Mouse (Mus musculus): Measurements from ENCODE around the gene Mybpc2.

Gene Mybpc2

DNA sequence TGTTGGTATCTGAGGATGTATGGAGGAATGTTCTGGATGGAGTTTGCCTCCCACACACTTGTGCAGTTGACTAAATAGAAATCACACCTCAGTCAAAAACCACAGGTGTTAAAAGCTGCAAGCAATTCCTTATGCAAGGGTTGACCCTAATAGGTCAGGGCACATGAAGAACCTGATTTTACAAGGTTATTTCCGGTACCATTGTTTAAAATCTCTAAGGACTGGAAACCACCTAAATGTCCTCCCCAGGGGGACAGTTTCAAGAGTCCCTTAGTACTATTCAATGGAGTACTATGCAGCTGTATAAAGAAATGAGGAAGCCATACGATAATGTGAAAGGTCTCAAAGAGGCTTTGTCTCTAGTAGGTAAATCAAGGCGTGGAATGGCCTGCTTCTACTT is 21.8 kb upstream of the Mybpc2 start:
- DNase-seq (ENCODE audit: low spot score): no peak

DNA sequence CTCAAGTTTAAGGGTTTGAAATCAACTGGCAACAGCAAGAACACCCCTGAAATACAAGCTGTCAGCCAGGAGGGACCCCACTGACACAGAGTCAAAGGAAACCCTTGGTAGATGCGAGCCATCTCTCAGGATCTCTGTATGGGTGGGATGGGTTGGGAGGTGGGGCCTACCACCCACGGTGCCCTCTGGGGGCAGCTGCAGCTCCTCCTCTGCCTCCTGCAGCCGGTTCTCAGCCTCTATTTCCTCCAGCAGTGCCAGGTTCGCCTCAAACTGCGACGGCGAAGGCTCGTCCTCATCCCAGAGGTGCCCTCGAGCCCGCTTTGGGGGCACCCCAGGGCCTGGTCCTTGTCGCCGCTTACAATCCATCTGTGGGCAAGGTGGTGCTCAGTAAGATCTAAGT is 18.6 kb upstream of the Mybpc2 start:
- DNase-seq (ENCODE audit: low spot score): no peak

DNA sequence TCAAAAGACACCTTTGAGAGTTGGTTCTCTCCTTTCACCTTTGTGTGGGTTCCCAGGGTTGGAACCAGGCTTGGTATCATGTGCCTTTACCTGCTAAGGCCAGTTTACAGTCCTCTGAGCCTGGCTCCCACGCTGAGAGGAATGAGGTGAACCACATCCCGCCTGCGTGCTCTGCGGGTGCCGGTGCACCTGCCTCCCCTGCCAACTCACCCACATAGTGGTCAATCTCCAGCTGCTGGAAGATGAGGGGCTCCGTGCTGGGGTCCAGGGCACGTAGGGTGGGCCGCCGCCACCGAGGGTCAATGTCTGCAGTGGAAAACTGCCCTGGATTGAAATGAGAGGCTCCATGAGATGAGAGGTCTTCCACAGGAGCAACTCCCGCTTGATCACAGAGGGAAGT is 18.1 kb upstream of the Mybpc2 start:
- DNase-seq (ENCODE audit: low spot score): no peak

- no peak for DNase-seq (ENCODE audit: low spot score)
These were observed 14.5 kb upstream of the Mybpc2 start for GRCm38 (mm10) chr7:44538756-44539624.

DNA sequence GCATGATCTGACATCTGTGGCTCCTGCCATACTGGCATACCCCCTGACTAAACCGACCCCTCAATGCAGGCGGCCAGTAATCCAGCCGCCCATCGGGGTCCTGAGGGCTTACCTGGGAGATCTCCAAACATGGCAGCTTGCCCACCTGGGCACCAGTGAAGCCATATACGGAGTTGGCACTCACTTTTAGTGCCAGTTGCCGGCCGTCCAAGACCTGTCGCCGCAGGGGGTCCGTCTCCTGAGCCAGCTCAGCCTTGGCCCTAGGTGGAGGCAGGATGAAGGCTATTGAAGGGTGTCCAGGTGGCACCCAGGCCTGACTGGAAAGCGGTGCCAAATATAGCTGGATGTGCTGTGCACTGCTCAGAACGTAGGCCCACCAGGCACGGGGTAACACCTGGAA is 13.0 kb upstream of the Mybpc2 start:
- DNase-seq (ENCODE audit: low spot score): no peak

DNA sequence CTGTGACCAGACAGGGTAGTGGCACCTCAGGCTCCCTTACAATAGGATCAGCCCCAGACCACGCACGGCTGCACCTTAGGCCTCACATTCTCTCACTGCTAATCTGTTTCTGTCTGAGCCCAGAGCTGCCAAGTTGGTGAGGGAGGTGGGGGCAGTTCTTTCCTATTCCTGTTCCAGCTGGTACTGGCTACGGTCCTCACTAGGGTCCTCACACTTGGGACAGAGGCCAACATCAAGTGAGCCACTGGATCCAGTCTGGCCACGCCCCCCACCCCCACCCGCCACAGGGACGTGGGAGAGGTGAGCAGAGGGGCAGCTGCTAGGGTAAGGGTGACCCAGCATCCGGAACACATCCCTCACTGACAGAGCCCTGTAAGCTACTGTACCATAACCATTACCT is 12.6 kb upstream of the Mybpc2 start:
- DNase-seq (ENCODE audit: low spot score): no peak

GRCm38 (mm10) chr7:44536590-44536968 is 12.1 kb upstream of the Mybpc2 start:
- DNase-seq (ENCODE audit: low spot score): no peak

GRCm38 (mm10) chr7:44535657-44536589 is 11.5 kb upstream of the Mybpc2 start:
- no peak for DNase-seq (ENCODE audit: low spot score)

- DNase-seq (ENCODE audit: low spot score): no peak
These were observed 10.4 kb upstream of the Mybpc2 start for GRCm38 (mm10) chr7:44534656-44535441.

DNA sequence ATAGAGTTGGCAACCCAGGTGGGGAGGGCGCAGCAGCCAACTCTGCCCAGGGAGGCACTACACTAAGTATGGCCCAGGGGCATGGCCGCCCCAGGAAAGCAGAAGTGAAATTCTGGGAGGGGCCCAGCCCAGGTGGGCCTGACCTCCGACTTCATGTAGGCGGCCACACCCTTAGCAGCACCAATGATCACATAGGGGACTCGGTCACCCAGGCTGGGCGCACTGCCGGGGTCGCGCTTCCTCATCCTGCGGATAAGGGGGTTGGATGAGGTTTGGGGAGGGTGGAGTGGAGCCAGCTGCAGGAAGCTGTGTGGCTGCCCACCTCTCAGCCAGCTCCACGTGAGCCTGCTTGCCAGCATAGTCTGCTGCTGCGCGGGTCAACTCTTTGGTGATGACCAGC is 9.8 kb upstream of the Mybpc2 start:
- no peak for DNase-seq (ENCODE audit: low spot score)

DNA sequence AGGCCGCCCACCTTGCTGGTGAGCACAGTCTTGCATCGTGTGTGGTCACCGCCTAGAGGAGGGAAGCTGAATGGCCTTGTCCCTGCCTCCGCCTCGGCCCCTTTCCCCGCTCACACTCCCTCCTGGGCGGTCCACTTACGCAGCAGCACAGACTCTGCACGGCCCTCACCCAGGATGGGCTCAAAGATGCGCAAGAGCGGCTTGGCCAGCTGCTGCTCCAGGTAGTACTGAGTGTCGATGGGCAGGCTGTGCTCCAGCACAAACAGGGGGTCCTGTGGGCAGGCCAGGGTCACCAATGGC is 9.2 kb upstream of the Mybpc2 start:
- DNase-seq (ENCODE audit: low spot score): no peak

DNA sequence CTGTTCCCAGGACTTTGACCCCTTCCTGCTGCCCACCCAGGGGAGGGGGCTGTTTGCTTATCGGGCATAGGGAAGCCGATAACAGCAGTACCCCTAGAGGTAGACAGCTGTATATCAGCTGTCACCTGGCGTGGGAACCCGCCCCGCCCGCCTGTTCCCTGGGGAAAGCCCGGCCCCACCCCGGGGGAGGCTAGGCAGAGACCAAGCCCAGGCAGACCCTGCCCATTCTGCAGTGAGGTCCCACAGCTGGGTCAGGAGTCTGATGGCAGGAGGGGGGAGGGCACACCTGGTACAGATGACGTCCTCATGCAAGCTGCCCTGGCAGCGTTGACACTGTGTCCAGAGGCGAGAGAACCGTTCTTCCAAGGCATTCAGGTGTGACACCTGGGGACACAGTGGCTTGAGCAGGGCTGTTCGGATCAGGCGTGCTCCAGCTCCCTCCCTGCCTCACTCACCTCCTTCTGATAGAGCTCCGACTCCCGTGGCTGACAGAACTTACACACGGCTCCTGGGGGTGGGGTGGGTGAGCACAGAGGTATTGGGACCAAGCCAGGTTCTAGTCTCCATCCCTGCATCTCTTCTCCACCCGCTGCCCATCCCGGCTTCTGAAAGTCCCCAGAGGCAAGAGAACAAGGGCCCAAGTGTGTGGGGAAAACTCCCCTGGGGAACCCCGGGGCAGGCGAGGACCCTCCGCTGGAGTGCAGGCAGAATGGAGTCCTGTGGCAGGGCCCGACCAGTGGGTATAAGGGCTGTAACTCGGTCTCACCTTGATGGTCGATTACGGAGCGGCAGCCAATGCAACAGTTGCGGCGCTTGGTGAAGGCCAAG is 8.7 kb upstream of the Mybpc2 start:
- no peak for DNase-seq (ENCODE audit: low spot score)

DNA sequence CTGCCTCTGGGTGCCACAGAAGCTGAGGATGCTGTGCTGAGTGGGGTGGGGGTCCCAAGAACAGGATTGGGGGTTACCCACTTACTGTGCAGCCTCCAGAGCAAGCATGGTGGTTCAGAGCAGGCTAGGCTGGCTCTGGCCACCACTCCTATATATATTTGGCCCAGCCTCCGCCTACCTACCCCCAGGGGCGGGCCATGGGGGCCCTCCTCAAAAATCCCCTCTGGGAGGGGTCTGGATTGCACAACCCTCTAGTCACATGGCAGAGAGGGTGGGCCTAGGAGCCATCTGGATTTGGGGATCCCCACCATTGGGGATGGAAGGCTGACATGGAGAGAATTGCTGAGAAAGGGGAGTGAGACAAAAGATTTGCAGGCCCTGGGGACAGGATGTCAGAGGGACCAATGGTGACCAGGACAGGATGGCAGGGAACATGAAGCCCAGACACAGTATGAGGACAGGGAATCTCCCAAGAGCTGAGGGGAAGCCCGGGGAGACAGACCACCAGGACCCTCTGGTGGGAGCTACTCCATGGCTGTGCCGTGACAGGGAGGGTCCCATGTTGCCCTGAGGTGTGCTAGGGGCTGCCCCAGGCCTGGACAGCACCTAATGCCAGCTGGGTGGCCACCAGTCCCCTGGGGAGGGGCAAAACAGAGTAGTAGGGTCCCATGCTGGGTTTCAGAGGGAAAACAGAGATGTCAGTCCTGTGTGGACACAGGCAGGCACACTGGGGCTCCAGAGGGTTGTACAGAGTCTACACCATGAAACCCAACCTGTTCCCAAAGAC is 7.7 kb upstream of the Mybpc2 start, which contains the start of gene Spib:
TSS of gene Spib (minus strand) at position 126 of the 787 bp plus-strand sequence.
- DNase-seq (ENCODE audit: low spot score): no peak

- no peak for DNase-seq (ENCODE audit: low spot score)
These were observed 6.8 kb upstream of the Mybpc2 start for GRCm38 (mm10) chr7:44531207-44531606.

DNA sequence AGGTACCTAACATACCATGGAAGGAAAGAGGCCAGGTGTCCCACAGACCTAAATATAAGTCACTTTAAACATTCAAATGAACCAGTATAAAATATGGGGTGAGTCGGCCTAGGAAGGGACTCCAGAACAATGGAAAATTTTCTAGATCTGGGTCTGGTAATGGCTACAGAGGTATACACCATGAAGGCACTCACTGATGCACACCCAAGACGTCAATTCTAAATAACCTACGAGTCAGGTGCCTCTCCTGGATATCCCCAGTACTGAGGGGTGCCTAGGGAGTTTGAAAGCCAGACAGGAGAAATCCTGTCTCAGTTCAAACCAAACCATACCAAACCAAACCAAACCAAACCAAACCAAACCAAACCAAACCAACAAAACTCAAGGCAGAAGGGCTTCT is 6.1 kb upstream of the Mybpc2 start:
- no peak for DNase-seq (ENCODE audit: low spot score)

- no peak for DNase-seq (ENCODE audit: low spot score)
These were observed 5.1 kb upstream of the Mybpc2 start for GRCm38 (mm10) chr7:44529518-44529917.

DNA sequence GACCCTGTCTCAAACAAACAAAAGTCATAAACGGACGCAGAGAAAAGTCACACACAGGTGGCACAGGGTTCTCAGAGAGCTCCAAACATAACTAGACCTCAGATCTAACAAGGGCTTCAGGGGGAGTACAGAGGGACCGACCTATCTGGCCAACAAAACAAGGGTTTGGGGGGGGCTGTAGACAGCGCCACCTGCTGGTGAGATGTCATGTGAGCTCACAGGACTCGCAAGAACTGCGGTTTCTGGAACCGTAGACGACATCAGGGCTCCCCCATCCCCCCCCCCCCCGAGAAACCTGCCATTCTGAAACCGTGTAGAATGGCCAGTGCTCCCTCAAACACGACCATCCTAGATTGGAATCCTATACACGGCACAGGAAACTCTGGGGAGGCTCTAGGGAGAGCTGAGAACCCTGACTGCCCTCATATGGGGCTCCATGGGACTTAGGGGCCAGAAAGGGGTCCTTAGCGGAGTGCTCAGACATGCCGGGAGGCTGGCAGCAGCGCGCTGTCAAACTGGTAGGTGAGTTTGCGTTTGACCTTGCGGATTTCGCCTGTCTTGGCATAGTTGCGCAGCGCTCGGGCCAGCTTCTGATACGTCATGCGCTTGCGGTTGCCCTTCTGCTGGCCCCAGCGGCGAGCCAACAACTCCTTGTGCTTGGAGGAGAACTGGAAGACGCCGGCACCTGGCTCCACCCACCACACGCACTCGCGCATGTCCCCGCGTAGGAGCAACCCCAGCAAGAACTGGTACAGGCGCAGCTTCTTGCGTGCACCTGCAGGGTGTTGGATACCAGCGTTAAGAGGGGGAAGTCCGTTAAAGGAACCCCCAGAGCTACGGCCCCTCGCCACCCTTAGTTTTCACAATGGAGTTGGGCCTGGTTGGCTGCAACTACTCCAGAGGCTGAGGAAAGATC is 3.3 kb upstream of the Mybpc2 start:
- DNase-seq (ENCODE audit: low spot score): peak; percentile 71

- no peak for DNase-seq (ENCODE audit: low spot score)
These were observed 2.1 kb upstream of the Mybpc2 start for GRCm38 (mm10) chr7:44526414-44527154.

All from T-cell, adult 2 months (primary cell).